Mouse (Mus musculus) erythroblast, embryonic 14.5 days (primary cell): ENCODE results near the gene Itch. TPM values are rescaled to one million over a fixed set of nuclear protein-coding genes. Genes with fewer than 3 reads are reported as not detected.

Source experiments
- H3K27me3 ChIP-seq: 2 replicates; pipeline ENCODE4 v1.6.1; 2012; ENCODE audit warnings: inconsistent platforms; ENCODE audit not compliant: control insufficient read depth
- H3K36me3 ChIP-seq: 2 replicates; pipeline ENCODE4 v1.6.1; 2012; ENCODE audit warnings: mild to moderate bottlenecking, inconsistent platforms; ENCODE audit not compliant: control insufficient read depth
- H3K4me1 ChIP-seq: 2 replicates; pipeline ENCODE4 v1.6.1; 2012; ENCODE audit warnings: inconsistent platforms; ENCODE audit not compliant: control insufficient read depth
- H3K4me3 ChIP-seq: replicated peaks from 2 replicates; pipeline ENCODE3; 2012; ENCODE audit warnings: moderate library complexity, mild to moderate bottlenecking, inconsistent platforms
- H3K9me3 ChIP-seq: 2 replicates; pipeline ENCODE4 v1.6.1; 2012; ENCODE audit warnings: low read length, inconsistent platforms, mixed read lengths; ENCODE audit not compliant: control insufficient read depth
- GATA1 ChIP-seq: IDR thresholded peaks from 2 replicates; pipeline ENCODE4 v1.6.1; 2012; ENCODE audit warnings: low read length, inconsistent platforms, mixed read lengths
- TAL1 ChIP-seq: IDR thresholded peaks from 3 replicates; pipeline ENCODE4 v1.6.1; 2012; ENCODE audit warnings: low read length, inconsistent platforms, mixed read lengths
- polyA plus RNA-seq: library from polyadenylated mRNA; stranded (reverse); fragments of >175 nt; gene quantifications from 2 replicates; pipeline ENCODE4 v1.2.3, GENCODE M21; 2012

The Itch gene
- polyA plus RNA-seq, 1 experiment = 0.06 TPM

DNA sequence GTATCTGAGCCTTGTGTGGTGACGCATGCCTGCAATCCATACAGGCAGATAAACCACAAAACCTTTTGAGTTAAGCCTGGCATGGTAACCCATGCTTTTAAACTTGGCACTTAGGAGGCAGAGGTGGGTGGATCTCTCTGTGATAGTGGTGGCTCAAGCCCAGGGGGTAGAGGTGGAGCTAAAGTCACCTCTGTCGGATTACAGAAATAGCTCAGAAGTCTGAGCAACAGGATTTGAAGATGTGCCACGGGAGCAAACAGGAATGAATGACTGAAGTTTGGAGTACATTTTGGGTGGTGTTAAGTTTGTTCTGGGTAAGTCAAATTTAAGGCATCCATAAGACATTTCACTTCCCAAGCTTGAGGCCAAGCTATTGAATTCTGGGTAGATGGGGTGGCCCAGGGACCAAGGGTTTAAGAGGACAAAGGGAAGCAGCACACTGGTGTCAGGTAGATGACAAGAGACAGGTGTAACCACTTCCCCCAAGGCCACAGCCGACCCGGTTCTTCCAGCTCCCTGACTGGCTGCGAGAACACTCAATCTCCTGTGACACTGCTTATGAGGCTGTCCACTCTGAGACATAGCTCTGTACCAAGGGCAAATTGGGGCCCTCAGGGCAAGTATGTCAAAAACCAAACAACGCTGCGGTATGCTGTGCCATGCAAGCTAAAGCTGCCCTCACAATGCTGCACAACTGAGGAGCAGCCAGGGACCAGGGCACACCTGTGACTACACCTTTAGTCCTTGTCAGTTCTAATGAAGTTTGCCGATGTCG is 139.3 kb downstream of the Itch start:
- H3K9me3 ChIP-seq = no peaks in the 10 kb centered on the region
- no peaks in the 10 kb centered on the region; the same call in 1 of the 2 replicates for H3K27me3 ChIP-seq
- H3K4me3 ChIP-seq = no peak overlapping the region
- H3K36me3 ChIP-seq = no peaks in the 10 kb centered on the region
- peaks cover 21% of the 10 kb centered on the region for H3K4me1 ChIP-seq
- TF ChIP-seq TAL1 = no peak
- TF ChIP-seq GATA1 = no peak

DNA sequence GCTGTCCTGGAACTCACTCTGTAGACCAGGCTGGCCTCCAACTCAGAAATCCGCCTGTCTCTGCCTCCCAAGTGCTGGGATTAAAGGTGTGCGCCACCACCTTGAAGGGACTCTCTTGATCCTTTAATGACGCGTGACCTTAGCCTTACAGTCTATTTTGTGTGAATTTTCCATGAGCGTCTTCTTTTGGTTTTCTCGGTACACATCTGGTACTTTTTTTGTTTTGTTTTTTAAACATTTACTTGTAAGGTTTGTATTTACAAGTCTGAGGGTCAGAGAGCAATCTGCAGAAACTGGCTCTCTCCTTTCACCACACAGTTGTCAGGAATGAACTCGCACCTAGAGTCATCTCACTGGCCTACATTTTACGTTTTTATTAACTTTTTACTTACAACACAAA is 140.3 kb downstream of the Itch start:
- H3K36me3 ChIP-seq = peaks cover 7% of the 10 kb centered on the region
- TF ChIP-seq TAL1 (no peak), GATA1 (no peak)
- H3K4me3 ChIP-seq = no peak overlapping the region
- H3K4me1 ChIP-seq = peaks cover 24% of the 10 kb centered on the region
- H3K27me3 ChIP-seq = no peaks in the 10 kb centered on the region; the same call in 1 of the 2 replicates
- H3K9me3 ChIP-seq = no peaks in the 10 kb centered on the region

DNA sequence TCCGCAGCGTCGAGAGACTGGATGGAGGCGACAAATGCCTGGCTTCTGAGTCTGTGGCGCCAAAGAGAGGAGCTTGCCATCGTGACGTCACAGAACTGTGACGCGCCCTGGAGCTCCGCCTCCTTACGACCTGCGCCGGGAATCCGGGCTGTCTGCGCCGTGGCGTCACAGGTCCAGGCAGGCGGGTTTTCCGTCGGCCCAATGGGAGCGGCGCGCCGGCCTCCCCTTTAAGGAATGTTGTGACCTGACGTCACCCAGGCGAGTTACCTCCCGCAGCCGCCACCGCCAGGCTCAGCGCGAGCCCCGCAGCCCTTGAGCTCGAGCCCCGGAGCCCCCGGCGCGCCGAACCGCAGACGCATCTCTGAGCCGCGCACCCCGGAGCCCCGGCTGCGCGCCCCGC is 142.9 kb downstream of the Itch start, which contains the start of gene Map1lc3a:
Map1lc3a (plus strand) TSS at position 103 of the 400 bp plus-strand sequence.
- no peak for TF ChIP-seq GATA1
- TF ChIP-seq TAL1 = no peak
- Histone ChIP-seq H3K27me3 (no peaks in the 10 kb centered on the region; the same call in 1 of the 2 replicates), H3K4me3 (peak within 1 kb of the TSS; percentile 94), H3K36me3 (peaks cover 8% of the 10 kb centered on the region), H3K9me3 (no peaks in the 10 kb centered on the region), H3K4me1 (peaks cover 24% of the 10 kb centered on the region)

Other genes starting within 250 kb of the Itch start
- gene Eif2s2, start 240.6 kb upstream of the Itch start, polyA plus RNA-seq = 2.6 and 3.2 TPM in 2 replicates
- gene Gm14226, start 115.2 kb upstream of the Itch start, polyA plus RNA-seq = not detected in 2 replicates
- gene Ahcy, start 59.0 kb upstream of the Itch start, polyA plus RNA-seq = 0.48 and 0.59 TPM in 2 replicates
- 10.3 and 16.7 TPM in 2 replicates for gene Dynlrb1, start 103.0 kb downstream of the Itch start, polyA plus RNA-seq
- gene Map1lc3a, start 142.8 kb downstream of the Itch start, polyA plus RNA-seq = 7.8 and 8.1 TPM in 2 replicates
- 0.77 and 1.2 TPM in 2 replicates for gene Pigu, start 223.9 kb downstream of the Itch start, polyA plus RNA-seq
- 0.27 and 0.51 TPM in 2 replicates for gene Trp53inp2, start 247.6 kb downstream of the Itch start, polyA plus RNA-seq